Mouse (Mus musculus) testis, postnatal 10 days (tissue): ENCODE data around the gene Dnajc15.

Source experiments
- DNase-seq: peaks from one replicate; pipeline ENCODE4 v3.0.0; 2021; ENCODE audit warnings: low spot score

The Dnajc15 gene

GRCm38 (mm10) chr14:77860841-77861560 lies 13.9 kb downstream of the Dnajc15 start:
- DNase-seq = no peak

- DNase-seq = no peak
These were observed 15.0 kb downstream of the Dnajc15 start for GRCm38 (mm10) chr14:77859894-77860293.

GRCm38 (mm10) chr14:77853951-77854350 lies 21.0 kb downstream of the Dnajc15 start:
- no peak for DNase-seq

- no peak for DNase-seq
These were observed 25.1 kb downstream of the Dnajc15 start for GRCm38 (mm10) chr14:77849852-77850251.

- DNase-seq = no peak
These were observed 26.6 kb downstream of the Dnajc15 start for GRCm38 (mm10) chr14:77848349-77848748.

GRCm38 (mm10) chr14:77846206-77846605 lies 28.7 kb downstream of the Dnajc15 start:
- no peak for DNase-seq

- no peak for DNase-seq
These were observed 29.4 kb downstream of the Dnajc15 start for GRCm38 (mm10) chr14:77845479-77845878.

- DNase-seq = no peak
These were observed 34.4 kb downstream of the Dnajc15 start for GRCm38 (mm10) chr14:77840574-77840973.

GRCm38 (mm10) chr14:77840078-77840477 lies 34.8 kb downstream of the Dnajc15 start:
- no peak for DNase-seq

GRCm38 (mm10) chr14:77836794-77837193 lies 38.1 kb downstream of the Dnajc15 start:
- DNase-seq = no peak

GRCm38 (mm10) chr14:77832359-77832758 lies 42.6 kb downstream of the Dnajc15 start:
- DNase-seq = no peak

GRCm38 (mm10) chr14:77831936-77832335 lies 43.0 kb downstream of the Dnajc15 start:
- DNase-seq = no peak

- DNase-seq = no peak
These were observed 45.3 kb downstream of the Dnajc15 start for GRCm38 (mm10) chr14:77829673-77830072.

- no peak for DNase-seq
These were observed 49.0 kb downstream of the Dnajc15 start for GRCm38 (mm10) chr14:77825891-77826290.

- no peak for DNase-seq
These were observed 49.8 kb downstream of the Dnajc15 start for GRCm38 (mm10) chr14:77825121-77825520.

- DNase-seq = no peak
These were observed 55.1 kb downstream of the Dnajc15 start for GRCm38 (mm10) chr14:77819841-77820240.

- DNase-seq = no peak
These were observed 57.4 kb downstream of the Dnajc15 start for GRCm38 (mm10) chr14:77817561-77817960.

GRCm38 (mm10) chr14:77814935-77815334 lies 60.0 kb downstream of the Dnajc15 start:
- DNase-seq = peak; percentile 47

GRCm38 (mm10) chr14:77812890-77813289 lies 62.0 kb downstream of the Dnajc15 start:
- DNase-seq = no peak

GRCm38 (mm10) chr14:77811466-77811865 lies 63.5 kb downstream of the Dnajc15 start:
- DNase-seq = no peak

- DNase-seq = no peak
These were observed 67.1 kb downstream of the Dnajc15 start for GRCm38 (mm10) chr14:77807836-77808235.

- DNase-seq = no peak
These were observed 68.6 kb downstream of the Dnajc15 start for GRCm38 (mm10) chr14:77806345-77806744.

- no peak for DNase-seq
These were observed 72.7 kb downstream of the Dnajc15 start for GRCm38 (mm10) chr14:77802268-77802630.

GRCm38 (mm10) chr14:77801571-77802267 lies 73.2 kb downstream of the Dnajc15 start:
- no peak for DNase-seq
